Mouse (Mus musculus) retina, postnatal 7 days (tissue): ENCODE data around the gene Usp12.
"Not testable (repeated sequence)": the region's sequence is repeated elsewhere in the genome, so short reads cannot be mapped to it uniquely, and the experiment has no call there.

Experiments used
- DNase-seq: peaks from one replicate; pipeline ENCODE4 v3.0.0-alpha.2; 2012; ENCODE audit warnings: low read depth, low spot score

Usp12 gene

GRCm38 (mm10) chr5:146749857-146750256, 44.9 kb downstream of the Usp12 start:
- DNase-seq = no peak

- no peak for DNase-seq
These were observed 57.8 kb downstream of the Usp12 start for GRCm38 (mm10) chr5:146736970-146737495.

- no peak for DNase-seq
These were observed 58.5 kb downstream of the Usp12 start for GRCm38 (mm10) chr5:146736348-146736747.

- not testable (repeated sequence) for DNase-seq
These were observed 59.8 kb downstream of the Usp12 start for GRCm38 (mm10) chr5:146735054-146735453.

- no peak for DNase-seq
These were observed 60.7 kb downstream of the Usp12 start for GRCm38 (mm10) chr5:146733888-146734640.

- DNase-seq = no peak
These were observed 61.4 kb downstream of the Usp12 start for GRCm38 (mm10) chr5:146733372-146733771.

- no peak for DNase-seq
These were observed 67.8 kb downstream of the Usp12 start for GRCm38 (mm10) chr5:146727006-146727405.

GRCm38 (mm10) chr5:146724956-146725355, 69.8 kb downstream of the Usp12 start:
- DNase-seq = no peak

GRCm38 (mm10) chr5:146723452-146723851, 71.4 kb downstream of the Usp12 start:
- DNase-seq = no peak

GRCm38 (mm10) chr5:146722226-146722625, 72.6 kb downstream of the Usp12 start:
- no peak for DNase-seq

- DNase-seq = no peak
These were observed 75.0 kb downstream of the Usp12 start for GRCm38 (mm10) chr5:146719584-146720356.

- no peak for DNase-seq
These were observed 81.0 kb downstream of the Usp12 start for GRCm38 (mm10) chr5:146713836-146714235.

- DNase-seq = peak; percentile 82
These were observed 81.7 kb downstream of the Usp12 start for GRCm38 (mm10) chr5:146713088-146713487.

- no peak for DNase-seq
These were observed 82.4 kb downstream of the Usp12 start for GRCm38 (mm10) chr5:146712282-146712918.

GRCm38 (mm10) chr5:146709361-146709760, 85.4 kb downstream of the Usp12 start:
- DNase-seq = no peak

GRCm38 (mm10) chr5:146705815-146706408, 88.9 kb downstream of the Usp12 start:
- peak; percentile 67 for DNase-seq

GRCm38 (mm10) chr5:146705411-146705810, 89.4 kb downstream of the Usp12 start:
- DNase-seq = no peak

GRCm38 (mm10) chr5:146704241-146704640, 90.6 kb downstream of the Usp12 start:
- no peak for DNase-seq

GRCm38 (mm10) chr5:146703710-146704121, 91.1 kb downstream of the Usp12 start:
- no peak for DNase-seq

GRCm38 (mm10) chr5:146700099-146700498, 94.7 kb downstream of the Usp12 start:
- no peak for DNase-seq

- DNase-seq = no peak
These were observed 95.3 kb downstream of the Usp12 start for GRCm38 (mm10) chr5:146699433-146700019.
